Mouse (Mus musculus) E14TG2a.4 (cell line): ENCODE results near the gene Slc12a7.
"Not testable (repeated sequence)": the region's sequence is repeated elsewhere in the genome, so short reads cannot be mapped to it uniquely, and the experiment has no call there.

ENCODE experiments used
- H3K27me3 ChIP-seq: 2 replicates; pipeline ENCODE4 v1.6.1; 2014; ENCODE audit warnings: low read length, control low read depth; ENCODE audit not compliant: insufficient read depth
- H3K36me3 ChIP-seq: 2 replicates; pipeline ENCODE4 v1.6.1; 2014; ENCODE audit warnings: low read length, control low read depth; ENCODE audit not compliant: insufficient read depth
- H3K4me1 ChIP-seq: replicated peaks from 2 replicates; pipeline ENCODE4 v1.6.1; 2014; ENCODE audit warnings: low read depth, low read length, control low read depth
- H3K4me3 ChIP-seq: replicated peaks from 2 replicates; pipeline ENCODE4 v1.5.1; 2014; ENCODE audit warnings: mild to moderate bottlenecking, low read length
- H3K9me3 ChIP-seq: 2 replicates; pipeline ENCODE4 v1.6.1; 2014; ENCODE audit warnings: low read length, control low read depth
- CTCF ChIP-seq: conservative IDR thresholded peaks from 2 replicates; pipeline ENCODE4 v1.5.1; 2014; ENCODE audit warnings: low read length
- NANOG ChIP-seq: IDR thresholded peaks from 2 replicates; pipeline ENCODE4 v1.6.1; 2014; ENCODE audit warnings: borderline replicate concordance, low read length, mixed read lengths
- POU5F1 ChIP-seq: IDR thresholded peaks from 2 replicates; pipeline ENCODE4 v1.6.1; 2014; ENCODE audit warnings: low read length, borderline replicate concordance

The Slc12a7 gene

DNA sequence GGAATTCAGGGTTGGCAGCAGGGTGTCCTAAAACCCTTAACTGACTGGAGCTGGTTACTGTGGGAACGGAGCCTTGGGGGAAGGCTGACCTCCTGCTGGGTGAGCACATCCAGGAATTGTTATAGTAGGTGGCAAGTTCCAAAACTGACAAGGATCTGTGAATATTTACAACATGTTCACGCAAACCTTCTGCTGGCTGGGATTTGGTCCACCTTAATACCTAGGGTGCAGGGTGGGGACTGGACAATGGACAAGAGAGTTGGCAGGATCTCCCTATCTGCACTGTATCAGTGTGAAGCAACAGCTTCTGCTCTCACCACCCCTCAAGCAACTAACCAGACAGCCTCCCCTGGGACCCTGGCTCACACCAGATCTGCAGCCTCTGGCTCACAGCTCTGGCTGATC is 5.3 kb upstream of the Slc12a7 start:
- TF ChIP-seq POU5F1, result no peak
- no peak for TF ChIP-seq NANOG
- TF ChIP-seq CTCF, result no peak

DNA sequence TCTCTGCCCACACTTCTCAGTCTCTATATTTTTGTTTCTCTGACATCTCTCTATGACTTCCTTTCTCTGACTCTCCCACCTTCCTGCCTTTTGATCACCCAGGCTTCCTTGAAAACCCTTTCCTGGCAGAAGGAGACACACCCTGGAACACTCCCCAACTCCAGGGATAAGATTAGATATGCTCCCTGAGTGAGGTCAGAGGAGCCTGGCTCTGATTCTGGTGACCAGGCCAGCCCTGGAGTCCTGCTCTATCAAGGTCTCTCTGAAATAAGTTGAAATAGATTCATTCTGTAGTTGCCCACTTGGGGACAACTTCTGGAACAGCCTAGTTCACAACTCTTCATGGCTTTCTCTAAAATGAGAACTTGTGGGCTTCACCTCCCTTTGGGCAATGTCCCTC is 4.3 kb upstream of the Slc12a7 start:
- TF ChIP-seq CTCF, result no peak
- TF ChIP-seq POU5F1, result no peak
- no peak for TF ChIP-seq NANOG
- Histone ChIP-seq H3K4me1 (peaks cover 39% of the 10 kb centered on the region), H3K4me3 (no peak overlapping the region), H3K36me3 (no peaks in the 10 kb centered on the region), H3K9me3 (no peaks in the 10 kb centered on the region), H3K27me3 (peaks cover 24% of the 10 kb centered on the region)

More for the DNA sequence above, 5.3 kb upstream of the Slc12a7 start:
- Histone ChIP-seq H3K4me1 (peaks cover 42% of the 10 kb centered on the region), H3K36me3 (no peaks in the 10 kb centered on the region), H3K4me3 (no peak overlapping the region), H3K27me3 (peaks cover 16% of the 10 kb centered on the region), H3K9me3 (no peaks in the 10 kb centered on the region)

DNA sequence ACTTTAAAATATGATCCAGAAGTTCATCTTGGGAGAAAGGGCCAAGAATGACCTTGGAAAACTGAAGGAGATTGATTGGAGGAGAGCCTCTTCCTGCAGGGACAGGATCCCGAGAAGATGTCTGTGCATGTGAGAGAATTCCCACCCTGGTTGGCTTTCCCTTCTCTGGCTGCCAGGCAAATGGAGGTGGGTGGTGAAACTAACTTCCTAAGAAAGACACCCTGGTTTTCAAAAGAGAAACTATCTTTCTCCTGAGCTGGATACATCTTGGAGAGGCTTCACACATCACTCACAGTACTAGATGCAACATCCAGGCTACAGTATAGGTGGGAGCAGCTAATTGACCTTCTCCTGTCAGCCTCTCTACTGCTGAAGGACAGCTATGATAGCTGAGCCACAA is 2.0 kb upstream of the Slc12a7 start:
- Histone ChIP-seq H3K4me1 (peaks cover 40% of the 10 kb centered on the region), H3K36me3 (no peaks in the 10 kb centered on the region), H3K27me3 (peaks cover 38% of the 10 kb centered on the region), H3K4me3 (no peak overlapping the region), H3K9me3 (no peaks in the 10 kb centered on the region)
- TF ChIP-seq NANOG (no peak), POU5F1 (no peak), CTCF (no peak)

DNA sequence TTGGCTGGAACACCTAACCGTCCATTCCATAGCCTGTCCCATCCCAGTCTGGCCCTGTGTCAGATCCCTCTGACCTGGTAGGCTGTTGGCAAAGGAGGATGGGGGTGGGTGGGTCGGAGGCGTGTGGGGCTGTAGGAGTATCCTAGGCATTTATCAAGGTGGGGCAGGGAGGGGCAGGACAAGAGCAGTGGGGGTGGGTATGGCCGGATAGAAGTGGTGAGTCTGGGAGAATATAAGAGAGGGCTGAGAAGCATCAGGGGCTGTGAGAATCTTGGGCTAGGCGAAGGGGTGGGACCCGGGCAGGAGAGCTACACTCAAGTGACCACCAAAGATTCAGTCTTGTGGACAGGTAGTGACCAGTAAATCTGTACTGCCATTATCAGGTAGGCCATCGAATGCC is 659 bp upstream of the Slc12a7 start:
- TF ChIP-seq POU5F1 (no peak), CTCF (no peak), NANOG (no peak)
- Histone ChIP-seq H3K36me3 (no peaks in the 10 kb centered on the region), H3K4me3 (peak overlapping the region; percentile 71), H3K27me3 (peaks cover 38% of the 10 kb centered on the region), H3K4me1 (peaks cover 41% of the 10 kb centered on the region), H3K9me3 (no peaks in the 10 kb centered on the region)

DNA sequence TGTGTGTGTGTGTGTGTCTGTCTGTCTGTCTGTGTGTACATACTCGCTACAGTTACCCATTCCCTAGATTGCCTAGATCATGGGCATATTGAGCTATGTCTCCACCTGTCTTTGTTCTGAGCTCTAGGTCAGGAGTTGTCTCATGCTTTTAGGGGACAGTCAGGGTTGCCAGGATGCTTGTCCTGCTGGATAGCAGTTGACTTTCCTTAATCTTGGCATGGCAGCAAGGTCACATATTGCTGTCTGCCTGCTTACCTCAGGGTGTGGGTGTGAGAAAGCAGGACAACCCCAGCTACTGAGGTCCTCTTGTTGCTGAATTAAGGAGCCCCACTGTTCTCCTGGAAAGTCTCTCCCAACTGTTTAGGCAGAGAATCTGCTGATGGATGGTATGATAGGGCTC is 1.5 kb downstream of the Slc12a7 start:
- no peak for TF ChIP-seq NANOG
- no peak for TF ChIP-seq POU5F1
- TF ChIP-seq CTCF, result no peak
- Histone ChIP-seq H3K36me3 (no peaks in the 10 kb centered on the region), H3K27me3 (peaks cover 38% of the 10 kb centered on the region), H3K9me3 (no peaks in the 10 kb centered on the region), H3K4me1 (peaks cover 37% of the 10 kb centered on the region), H3K4me3 (no peak overlapping the region)

DNA sequence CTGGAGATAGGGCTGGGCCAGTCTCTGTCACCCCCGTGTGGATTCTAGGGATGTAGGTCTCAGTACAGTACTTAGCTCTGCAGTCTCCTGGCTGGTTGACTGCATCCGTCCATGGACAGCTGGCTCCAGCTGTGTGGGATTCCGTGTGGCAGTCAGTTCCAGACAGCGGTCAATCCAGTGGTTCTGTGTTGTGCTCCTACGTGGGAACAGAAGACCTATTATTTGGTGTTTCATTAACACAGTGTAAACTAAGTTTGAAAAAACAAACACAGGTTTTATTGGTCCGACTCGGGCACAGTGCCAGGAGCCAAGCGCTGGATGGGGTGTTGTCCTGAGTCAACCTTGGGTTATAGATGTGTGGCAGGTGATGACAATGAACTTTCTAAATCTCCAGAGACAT is 2.4 kb downstream of the Slc12a7 start:
- peaks cover 40% of the 10 kb centered on the region for H3K4me1 ChIP-seq
- TF ChIP-seq NANOG, result no peak
- TF ChIP-seq POU5F1, result no peak
- TF ChIP-seq CTCF, result no peak
- no peaks in the 10 kb centered on the region for H3K36me3 ChIP-seq
- H3K9me3 ChIP-seq, result no peaks in the 10 kb centered on the region
- peaks cover 33% of the 10 kb centered on the region for H3K27me3 ChIP-seq
- no peak overlapping the region for H3K4me3 ChIP-seq

DNA sequence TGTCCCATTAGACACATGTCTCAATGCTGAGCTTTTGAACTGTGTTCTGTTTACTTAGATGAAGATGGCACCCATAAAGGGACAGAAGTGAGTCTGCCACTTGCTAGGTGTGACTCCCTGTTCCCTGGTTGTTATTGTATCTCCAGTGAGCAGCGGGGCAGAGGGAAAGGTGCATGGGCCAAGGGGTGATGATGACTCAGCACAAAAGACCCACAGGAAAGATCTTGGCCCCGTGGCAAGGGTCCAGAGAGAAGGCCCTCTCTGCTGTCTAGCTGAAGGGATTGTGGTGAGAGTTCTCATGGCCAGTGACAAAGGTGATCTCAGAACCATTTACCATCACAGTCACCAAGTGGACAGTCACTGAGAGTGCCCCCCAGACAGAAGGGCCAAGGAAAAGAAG is 3.0 kb downstream of the Slc12a7 start:
- Histone ChIP-seq H3K27me3 (peaks cover 31% of the 10 kb centered on the region), H3K9me3 (no peaks in the 10 kb centered on the region), H3K4me3 (no peak overlapping the region), H3K36me3 (no peaks in the 10 kb centered on the region), H3K4me1 (peaks cover 47% of the 10 kb centered on the region)
- TF ChIP-seq POU5F1, result no peak
- TF ChIP-seq CTCF, result no peak
- TF ChIP-seq NANOG, result no peak

DNA sequence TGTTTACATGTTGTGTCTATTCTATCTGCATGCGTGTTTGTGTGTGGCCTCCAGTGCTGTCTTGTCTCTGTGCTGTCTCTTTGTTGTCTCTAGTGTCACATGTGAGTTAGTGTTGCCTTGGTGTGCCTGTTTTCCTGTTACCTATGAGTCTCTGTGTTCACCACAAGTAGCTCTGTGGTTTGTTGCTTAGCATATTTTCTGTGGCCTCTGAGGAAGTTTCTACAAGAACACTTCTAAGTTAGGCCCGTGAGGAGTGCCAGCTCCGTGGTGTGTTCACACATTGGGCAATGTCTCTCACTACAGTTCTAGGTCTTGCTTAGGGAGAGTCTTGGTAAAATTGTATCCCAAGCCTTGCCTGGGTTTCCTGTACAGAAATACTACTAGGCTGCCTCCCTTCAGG is 4.0 kb downstream of the Slc12a7 start:
- peaks cover 56% of the 10 kb centered on the region for H3K4me1 ChIP-seq
- no peaks in the 10 kb centered on the region for H3K36me3 ChIP-seq
- H3K27me3 ChIP-seq, result peaks cover 28% of the 10 kb centered on the region
- TF ChIP-seq POU5F1, result no peak
- TF ChIP-seq NANOG, result no peak
- TF ChIP-seq CTCF, result no peak
- H3K4me3 ChIP-seq, result no peak overlapping the region
- H3K9me3 ChIP-seq, result no peaks in the 10 kb centered on the region

DNA sequence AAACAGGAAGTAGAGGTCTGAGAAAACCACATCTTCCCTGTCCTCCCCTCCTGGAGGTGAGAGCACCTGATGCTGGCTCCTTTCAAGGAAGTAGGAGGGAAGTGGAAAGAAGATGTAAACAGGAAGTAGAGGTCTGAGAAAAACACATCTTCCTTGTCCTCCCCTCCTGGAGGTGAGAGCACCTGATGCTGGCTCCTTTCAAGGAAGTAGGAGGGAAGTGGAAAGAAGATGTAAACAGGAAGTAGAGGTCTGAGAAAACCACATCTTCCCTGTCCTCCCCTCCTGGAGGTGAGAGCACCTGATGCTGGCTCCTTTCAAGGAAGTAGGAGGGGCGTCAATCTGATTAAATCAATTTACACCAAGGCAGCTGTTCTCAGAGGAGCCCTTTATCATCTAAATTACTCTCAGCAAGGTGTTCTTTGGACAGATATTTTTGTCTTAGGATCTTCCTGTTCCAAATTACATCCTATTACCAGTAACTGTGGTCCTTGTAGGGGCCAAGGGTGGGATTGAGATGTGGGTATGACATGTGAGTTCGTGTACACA is 7.6 kb downstream of the Slc12a7 start:
- not testable (repeated sequence) for H3K4me3 ChIP-seq, H3K36me3 ChIP-seq, H3K9me3 ChIP-seq, H3K27me3 ChIP-seq
- H3K4me1 ChIP-seq, result peaks cover 64% of the 10 kb centered on the region
